Mouse (Mus musculus) limb, embryonic 10.5 days (tissue): ENCODE data around the gene Vmn2r79. TPM values are rescaled to one million over a fixed set of nuclear protein-coding genes. Genes with fewer than 3 reads are reported as not detected.
"Not testable (repeated sequence)": the region's sequence is repeated elsewhere in the genome, so short reads cannot be mapped to it uniquely, and the experiment has no call there.

Experiments used
- DNase-seq: peaks from one replicate; pipeline ENCODE4 v3.0.0-alpha.2; 2017; ENCODE audit warnings: low spot score
- H3K27ac ChIP-seq: fragments of 300-500 bp; sonication (generic); 2 replicates; pipeline ENCODE4 v1.5.1; 2016; ENCODE audit warnings: mild to moderate bottlenecking
- H3K27me3 ChIP-seq: fragments of 300-500 bp; sonication (generic); 2 replicates; pipeline ENCODE4 v1.6.1; 2016; ENCODE audit warnings: low read depth, mild to moderate bottlenecking; ENCODE audit not compliant: poor library complexity, severe bottlenecking
- H3K36me3 ChIP-seq: fragments of 300-500 bp; sonication (generic); 2 replicates; pipeline ENCODE4 v1.6.1; 2016; ENCODE audit warnings: mild to moderate bottlenecking, moderate library complexity
- H3K4me1 ChIP-seq: fragments of 300-500 bp; sonication (generic); 2 replicates; pipeline ENCODE4 v1.6.1; 2016
- H3K4me3 ChIP-seq: fragments of 300-500 bp; sonication (generic); 2 replicates; pipeline ENCODE4 v1.5.1; 2016; ENCODE audit warnings: mild to moderate bottlenecking, moderate library complexity
- H3K9me3 ChIP-seq: fragments of 300-500 bp; sonication (generic); replicated peaks from 2 replicates; pipeline ENCODE4 v1.6.1; 2016; ENCODE audit warnings: mild to moderate bottlenecking
- WGBS: fragments of 180-500 bp; shearing (Covaris S2); methylation state at CpG from one replicate; pipeline ENCODE4 v1.1.7; 2016; 5-methylcytosine and 5-hydroxymethylcytosine counted together
- polyA plus RNA-seq: library from polyadenylated mRNA; unstranded; fragments of >200 nt; fragmentation: Nextera tagmentation; extraction: Ambion mirVana; gene quantifications from 2 replicates; pipeline ENCODE4 v1.2.1, GENCODE M21; 2016

Vmn2r79 gene
- not detected in 2 replicates for polyA plus RNA-seq

GRCm38 (mm10) chr7:86995815-86996214 lies at the start of gene Vmn2r79:
Gene Vmn2r79, plus strand, starts transcription at chr7:86996115.
- DNase-seq, H3K4me3 ChIP-seq, H3K36me3 ChIP-seq, H3K27me3 ChIP-seq, H3K4me1 ChIP-seq, H3K27ac ChIP-seq, H3K9me3 ChIP-seq: not testable (repeated sequence)
- 90% methylated on average over 1 of the region's 1 CpGs for WGBS

GRCm38 (mm10) chr7:86994700-86995099 lies 1.2 kb upstream of the Vmn2r79 start:
- Histone ChIP-seq H3K36me3 (no peaks in the 10 kb centered on the region), H3K27ac (no peak overlapping the region), H3K27me3 (no peaks in the 10 kb centered on the region), H3K4me3 (no peak overlapping the region), H3K4me1 (no peaks in the 10 kb centered on the region), H3K9me3 (no peaks in the 10 kb centered on the region)
- DNase-seq: no peak
- WGBS: 81% methylated on average over 1 of the region's 1 CpGs

- not testable (repeated sequence) for H3K36me3 ChIP-seq, H3K4me1 ChIP-seq, H3K4me3 ChIP-seq, H3K9me3 ChIP-seq, DNase-seq, H3K27me3 ChIP-seq, H3K27ac ChIP-seq
These were observed 30.6 kb downstream of the Vmn2r79 start for GRCm38 (mm10) chr7:87026486-87026885.

GRCm38 (mm10) chr7:87063576-87063975 lies 67.7 kb downstream of the Vmn2r79 start:
- no peak overlapping the region for H3K27ac ChIP-seq
- H3K4me1 ChIP-seq: no peaks in the 10 kb centered on the region
- DNase-seq: no peak
- WGBS: 85% methylated on average over 4 of the region's 4 CpGs
- H3K9me3 ChIP-seq: no peaks in the 10 kb centered on the region
- no peaks in the 10 kb centered on the region for H3K36me3 ChIP-seq
- no peak overlapping the region for H3K4me3 ChIP-seq
- no peaks in the 10 kb centered on the region for H3K27me3 ChIP-seq

Other genes with a start within 250 kb of the Vmn2r79 start
- not detected in 2 replicates for gene Folh1, start 220.2 kb upstream of the Vmn2r79 start, polyA plus RNA-seq
- not detected in 2 replicates for gene Vmn2r77, start 201.1 kb upstream of the Vmn2r79 start, polyA plus RNA-seq
- not detected in 2 replicates for gene Vmn2r78, start 81.0 kb upstream of the Vmn2r79 start, polyA plus RNA-seq
- gene Nox4, start 250.0 kb downstream of the Vmn2r79 start, polyA plus RNA-seq: 3.1 and 5.6 TPM in 2 replicates